Mouse (Mus musculus) testis, adult 2 months (tissue): ENCODE measurements around the gene Sh2d2a. TPM values are rescaled to one million over a fixed set of nuclear protein-coding genes. Genes with fewer than 3 reads are reported as not detected.
"Not testable (repeated sequence)": the region's sequence is repeated elsewhere in the genome, so short reads cannot be mapped to it uniquely, and the experiment has no call there.

Experiments
- H3K27ac ChIP-seq: fragments of 200-500 bp; 2 replicates; pipeline ENCODE4 v1.5.1; 2012; ENCODE audit warnings: low read depth, low read length; ENCODE audit not compliant: control insufficient read depth, insufficient read depth
- H3K27me3 ChIP-seq: fragments of 200-500 bp; 2 replicates; pipeline ENCODE4 v1.6.1; 2012; ENCODE audit warnings: mild to moderate bottlenecking, low read length, moderate library complexity; ENCODE audit not compliant: control insufficient read depth, insufficient read depth
- H3K36me3 ChIP-seq: fragments of 200-500 bp; 2 replicates; pipeline ENCODE4 v1.6.1; 2012; ENCODE audit warnings: mild to moderate bottlenecking, low read length; ENCODE audit not compliant: control insufficient read depth, insufficient read depth
- H3K4me1 ChIP-seq: fragments of 200-500 bp; 2 replicates; pipeline ENCODE4 v1.6.1; 2012; ENCODE audit warnings: low read length; ENCODE audit not compliant: control insufficient read depth, insufficient read depth
- H3K4me3 ChIP-seq: fragments of 200-500 bp; 2 replicates; pipeline ENCODE4 v1.5.1; 2012; ENCODE audit warnings: low read depth, mild to moderate bottlenecking, low read length, moderate library complexity, mixed read lengths; ENCODE audit not compliant: control insufficient read depth
- CTCF ChIP-seq: fragments of 200-500 bp; IDR thresholded peaks from 2 replicates; pipeline ENCODE4 v1.5.1; 2012; ENCODE audit warnings: low read depth, mild to moderate bottlenecking, inconsistent platforms, low read length, moderate library complexity; ENCODE audit not compliant: control insufficient read depth, insufficient read depth, insufficient replicate concordance
- POLR2A ChIP-seq: fragments of 200-500 bp; IDR thresholded peaks from 2 replicates; pipeline ENCODE4 v1.6.1; 2012; ENCODE audit warnings: low read depth, mild to moderate bottlenecking, inconsistent platforms, low read length, moderate library complexity; ENCODE audit not compliant: control insufficient read depth
- polyA plus RNA-seq: library from polyadenylated mRNA; depleted of rRNA; stranded (reverse); fragments of >200 nt; gene quantifications from 2 replicates; pipeline ENCODE4 v1.2.3, GENCODE M21; 2012

The Sh2d2a gene
- polyA plus RNA-seq, 1 experiment, result 0.04 TPM

- Histone ChIP-seq H3K27me3 (no peaks in the 10 kb centered on the region), H3K4me3 (peak overlapping the region; percentile 94), H3K4me1 (peaks cover 8% of the 10 kb centered on the region), H3K36me3 (peaks cover 2% of the 10 kb centered on the region; the same call in 1 of the 2 replicates), H3K27ac (peak overlapping the region; percentile 87)
- TF ChIP-seq POLR2A, result no peak; the same call in 1 of the 2 replicates
- no peak for TF ChIP-seq CTCF
Observed at GRCm38 (mm10) chr3:87884708-87885251, 38.2 kb downstream of the Sh2d2a start.

- Histone ChIP-seq H3K36me3 (no peaks in the 10 kb centered on the region), H3K4me1 (peaks cover 8% of the 10 kb centered on the region), H3K27ac (peak within 1 kb of the TSS; percentile 87), H3K27me3 (no peaks in the 10 kb centered on the region), H3K4me3 (peak within 1 kb of the TSS; percentile 94)
- TF ChIP-seq POLR2A, result no peak; the same call in 1 of the 2 replicates
- TF ChIP-seq CTCF, result no peak
Observed at GRCm38 (mm10) chr3:87885281-87886003, 38.9 kb downstream of the Sh2d2a start, which contains the start of gene Prcc. TSS of gene Prcc (minus strand) at chr3:87885608.

GRCm38 (mm10) chr3:87886004-87886365, 39.4 kb downstream of the Sh2d2a start:
- TF ChIP-seq POLR2A (no peak), CTCF (no peak)
- Histone ChIP-seq H3K4me3 (peak overlapping the region; percentile 94), H3K4me1 (peaks cover 8% of the 10 kb centered on the region), H3K36me3 (no peaks in the 10 kb centered on the region), H3K27ac (no peak overlapping the region), H3K27me3 (no peaks in the 10 kb centered on the region)

GRCm38 (mm10) chr3:87886416-87886815, 39.9 kb downstream of the Sh2d2a start:
- H3K27me3 ChIP-seq, result no peaks in the 10 kb centered on the region
- no peak overlapping the region for H3K4me3 ChIP-seq
- peaks cover 8% of the 10 kb centered on the region for H3K4me1 ChIP-seq
- TF ChIP-seq CTCF (no peak), POLR2A (no peak)
- H3K27ac ChIP-seq, result no peak overlapping the region
- H3K36me3 ChIP-seq, result no peaks in the 10 kb centered on the region

- H3K4me1 ChIP-seq, H3K4me3 ChIP-seq, H3K27me3 ChIP-seq, H3K36me3 ChIP-seq, H3K27ac ChIP-seq: not testable (repeated sequence)
Observed at GRCm38 (mm10) chr3:87887400-87887799, 40.8 kb downstream of the Sh2d2a start.

- TF ChIP-seq CTCF (no peak), POLR2A (no peak)
- Histone ChIP-seq H3K27me3 (no peaks in the 10 kb centered on the region), H3K4me1 (peaks cover 2% of the 10 kb centered on the region), H3K27ac (no peak overlapping the region), H3K4me3 (no peak overlapping the region), H3K36me3 (no peaks in the 10 kb centered on the region)
Observed at GRCm38 (mm10) chr3:87891481-87891880, 44.9 kb downstream of the Sh2d2a start.

GRCm38 (mm10) chr3:87893367-87893905, 46.9 kb downstream of the Sh2d2a start:
- H3K36me3 ChIP-seq, result no peaks in the 10 kb centered on the region
- no peak overlapping the region for H3K4me3 ChIP-seq
- no peak overlapping the region for H3K27ac ChIP-seq
- TF ChIP-seq CTCF, result no peak
- no peak for TF ChIP-seq POLR2A
- H3K27me3 ChIP-seq, result no peaks in the 10 kb centered on the region
- no peaks in the 10 kb centered on the region for H3K4me1 ChIP-seq

GRCm38 (mm10) chr3:87899266-87899665, 52.7 kb downstream of the Sh2d2a start:
- no peaks in the 10 kb centered on the region for H3K36me3 ChIP-seq
- H3K27me3 ChIP-seq, result no peaks in the 10 kb centered on the region
- no peak overlapping the region for H3K27ac ChIP-seq
- no peaks in the 10 kb centered on the region for H3K4me1 ChIP-seq
- TF ChIP-seq CTCF, result no peak
- TF ChIP-seq POLR2A, result no peak
- H3K4me3 ChIP-seq, result no peak overlapping the region
